Mouse (Mus musculus): ENCODE results near the gene Snx1.

Snx1 gene

DNA sequence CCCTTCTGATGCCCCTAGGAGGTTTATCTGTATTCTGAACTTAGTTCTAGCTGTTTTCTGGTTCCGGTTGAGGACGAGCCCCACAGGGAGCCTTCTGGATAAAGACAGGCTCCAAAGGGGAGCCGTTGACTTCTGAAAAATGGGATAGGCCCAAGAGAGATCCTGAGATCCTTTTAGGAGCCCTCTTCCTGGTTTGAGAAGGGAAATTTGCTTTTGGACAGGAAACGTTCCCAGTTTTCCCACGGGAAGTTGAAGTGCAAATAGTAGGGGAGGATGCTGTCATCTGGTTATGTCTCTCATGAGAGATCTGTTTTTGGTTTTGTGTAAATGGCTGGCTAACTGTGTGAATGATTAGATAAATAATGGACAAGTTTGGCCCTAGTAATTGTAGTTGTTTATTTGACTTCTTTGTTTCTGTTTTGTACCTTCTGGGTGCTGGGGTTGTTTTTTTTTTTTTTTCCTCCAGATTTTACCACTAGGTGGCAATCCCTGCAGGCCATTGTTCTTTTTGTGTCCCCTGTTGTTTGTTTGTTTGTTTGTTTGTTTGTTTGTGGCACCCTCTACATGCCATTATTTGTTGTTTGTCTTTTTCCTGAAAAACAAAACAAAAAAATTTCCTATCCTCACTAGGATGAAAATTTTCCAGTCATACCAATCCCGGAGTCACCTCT, 76.3 kb downstream of the Snx1 start:
- no peak for DNase-seq (ENCODE audit: low spot score in 2 of 2)

DNA sequence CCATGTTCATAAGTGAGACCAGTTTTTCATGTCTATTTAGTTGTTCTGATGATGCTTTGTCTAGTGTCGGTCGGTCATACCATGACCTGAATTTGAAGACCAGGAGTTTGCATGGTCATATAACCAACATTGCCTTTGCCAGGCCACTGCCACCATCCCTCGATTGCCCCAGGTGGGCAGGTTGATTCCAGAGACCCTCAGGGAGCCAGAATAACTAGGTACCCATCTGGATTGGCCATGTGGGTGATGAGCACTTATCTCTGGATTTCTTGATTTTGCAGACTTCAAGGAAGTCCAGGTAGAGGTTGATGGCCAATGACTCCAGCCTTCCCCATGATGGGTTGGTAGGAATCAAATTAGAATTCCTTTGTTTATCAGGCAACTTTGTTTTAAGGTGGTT, 83.1 kb downstream of the Snx1 start:
- no peak for DNase-seq (ENCODE audit: low spot score in 2 of 2)

DNA sequence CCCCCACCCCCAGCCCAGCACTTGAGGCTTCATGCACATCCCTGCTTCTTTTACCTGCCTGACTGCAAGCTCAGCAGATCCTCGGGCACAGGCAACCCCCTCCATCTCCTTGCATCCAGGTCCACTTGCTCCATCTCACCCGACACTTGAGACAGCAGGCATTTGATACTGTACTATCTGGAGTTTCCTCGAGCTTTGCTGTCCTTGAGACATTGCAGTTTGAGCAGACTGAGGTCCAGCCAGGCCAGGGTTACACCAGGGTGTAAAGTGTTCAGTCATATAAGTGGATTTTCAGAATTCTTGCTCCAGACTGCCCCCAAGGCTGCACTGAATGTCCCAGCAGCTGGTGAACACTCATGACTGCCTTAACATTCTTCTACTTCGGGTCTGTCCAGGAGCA, 84.1 kb downstream of the Snx1 start:
- no peak for DNase-seq (ENCODE audit: low spot score in 2 of 2)

DNA sequence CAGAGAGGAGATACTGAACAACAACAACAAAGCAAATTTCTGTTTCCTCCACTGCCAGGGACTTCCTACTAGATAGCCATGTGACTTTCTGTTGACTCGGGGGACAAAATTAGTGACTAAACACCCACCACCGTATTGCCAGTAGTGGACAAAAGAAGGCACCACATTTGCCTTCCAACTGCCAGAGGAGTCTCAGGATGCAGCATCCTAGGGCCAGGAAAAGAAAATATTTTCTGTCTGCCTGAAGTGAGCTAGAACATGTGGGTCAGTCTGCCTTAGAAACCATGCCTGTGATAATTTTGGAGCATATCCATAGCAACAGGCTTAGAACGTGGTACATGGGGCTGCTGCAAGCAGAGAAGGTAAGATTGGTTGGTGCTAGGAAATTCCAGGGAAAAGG, 85.6 kb downstream of the Snx1 start:
- DNase-seq (ENCODE audit: low spot score in 2 of 2), result peak; percentile 44 to 57

DNA sequence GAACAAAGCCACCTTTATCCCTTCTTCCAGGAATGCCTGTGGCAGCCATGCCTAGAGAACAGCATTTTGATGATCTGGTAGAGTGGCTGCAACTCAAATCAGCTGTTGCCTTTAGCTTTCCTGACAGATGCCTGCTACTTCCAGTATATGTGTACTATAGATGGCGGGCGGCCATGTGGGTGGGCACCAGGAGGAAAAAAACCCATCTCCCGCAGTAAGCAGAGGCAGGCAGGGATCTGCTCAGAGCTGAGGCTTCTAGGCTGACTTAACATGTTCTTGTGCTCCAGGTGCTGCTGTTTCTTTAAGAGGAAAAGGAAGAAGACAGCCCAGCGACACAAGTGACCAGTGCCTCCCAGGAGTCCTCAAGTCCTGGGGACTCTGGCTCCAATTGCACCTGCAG, 87.1 kb downstream of the Snx1 start:
- peak; percentile 49 to 59 for DNase-seq (ENCODE audit: low spot score in 2 of 2)

DNA sequence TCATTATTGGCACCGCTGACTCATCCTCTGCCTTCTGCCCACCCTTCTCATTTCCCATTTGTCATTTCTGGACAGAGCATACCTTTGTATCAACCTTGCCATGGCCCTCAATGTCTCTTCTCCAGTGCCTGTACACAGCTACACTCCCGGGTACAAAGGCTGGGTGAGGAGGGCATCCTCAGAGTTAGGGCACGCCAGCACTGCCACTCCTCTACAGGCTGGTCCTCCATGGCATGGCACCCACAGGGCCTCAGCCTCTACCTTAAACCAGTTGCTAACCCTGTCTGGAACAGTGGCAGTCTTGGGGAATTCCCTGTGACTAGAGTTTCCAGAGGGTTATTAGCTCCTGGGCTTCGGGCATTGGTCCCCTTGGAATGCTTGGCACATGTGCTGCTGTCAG, 87.8 kb downstream of the Snx1 start:
- DNase-seq (ENCODE audit: low spot score in 2 of 2), result no peak

Data from right cerebral cortex, adult 2 months (tissue).